Mouse (Mus musculus) stomach, embryonic 16.5 days (tissue): ENCODE results near the gene Babam2. TPM values are rescaled to one million over a fixed set of nuclear protein-coding genes. Genes with fewer than 3 reads are reported as not detected.

ENCODE experiments used
- ATAC-seq: fragments of 200-750 bp; cut with Nextera tagmentation; 2 replicates; pipeline ENCODE4 v1.8.0; 2017; ENCODE audit warnings: moderate number of reproducible peaks, moderate TSS enrichment; ENCODE audit not compliant: insufficient read depth, low FRiP score
- H3K27ac ChIP-seq: fragments of 300-500 bp; sonication (generic); 2 replicates; pipeline ENCODE4 v1.5.1; 2014; ENCODE audit warnings: low read length
- H3K27me3 ChIP-seq: fragments of 300-500 bp; sonication (generic); 2 replicates; pipeline ENCODE4 v1.6.1; 2014; ENCODE audit warnings: low read length, control low read depth, mixed read lengths; ENCODE audit not compliant: control insufficient read depth, insufficient read depth
- H3K36me3 ChIP-seq: fragments of 300-500 bp; sonication (generic); 2 replicates; pipeline ENCODE4 v1.6.1; 2014; ENCODE audit warnings: low read length; ENCODE audit not compliant: control insufficient read depth, insufficient read depth
- H3K4me1 ChIP-seq: fragments of 300-500 bp; sonication (generic); 2 replicates; pipeline ENCODE4 v1.6.1; 2014; ENCODE audit warnings: low read length, control low read depth, mixed read lengths; ENCODE audit not compliant: control insufficient read depth, insufficient read depth
- H3K4me2 ChIP-seq: fragments of 300-500 bp; sonication (generic); 2 replicates; pipeline ENCODE4 v1.6.1; 2014; ENCODE audit warnings: low read depth, low read length, mixed read lengths
- H3K4me3 ChIP-seq: fragments of 300-500 bp; sonication (generic); replicated peaks from 2 replicates; pipeline ENCODE4 v1.5.1; 2014; ENCODE audit warnings: mild to moderate bottlenecking, low read length
- H3K9ac ChIP-seq: fragments of 300-500 bp; sonication (generic); 2 replicates; pipeline ENCODE4 v1.6.1; 2014; ENCODE audit warnings: low read length
- H3K9me3 ChIP-seq: fragments of 300-500 bp; sonication (generic); replicated peaks from 2 replicates; pipeline ENCODE4 v1.6.1; 2016; ENCODE audit warnings: low read length, control low read depth; ENCODE audit not compliant: control insufficient read depth
- WGBS: fragments of 180-500 bp; shearing (Covaris S2); extraction: QIAGEN DNeasy Blood & Tissue Kit; methylation state at CpG from one replicate; pipeline ENCODE4 v1.1.7; 2014; 5-methylcytosine and 5-hydroxymethylcytosine counted together
- polyA plus RNA-seq: library from polyadenylated mRNA; unstranded; fragments of >200 nt; fragmentation: Nextera tagmentation; extraction: Ambion mirVana; gene quantifications from 2 replicates; pipeline ENCODE4 v1.2.1, GENCODE M21; 2015

Babam2 gene
- polyA plus RNA-seq, 1 experiment from 2014 or later = 62.6 TPM

DNA sequence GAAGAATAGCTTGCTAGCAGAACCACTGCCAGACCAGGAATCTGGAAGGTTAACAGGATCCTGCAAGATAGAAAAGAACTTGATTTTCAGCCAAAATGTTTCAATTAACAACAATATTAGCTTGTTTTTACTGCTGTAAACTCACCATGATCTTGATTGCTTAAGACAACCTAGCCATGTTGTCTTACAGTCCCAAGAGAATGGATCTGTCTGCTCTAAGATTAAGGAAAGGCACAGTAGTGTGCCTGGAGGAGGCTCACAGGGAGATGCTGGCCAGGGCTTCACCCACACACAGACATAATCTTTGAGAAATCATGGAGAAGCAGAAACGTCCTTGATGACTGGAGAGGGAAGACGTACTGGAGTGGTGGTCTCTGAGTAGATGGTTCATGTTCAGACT is 126.6 kb downstream of the Babam2 start:
- ATAC-seq = no peak

DNA sequence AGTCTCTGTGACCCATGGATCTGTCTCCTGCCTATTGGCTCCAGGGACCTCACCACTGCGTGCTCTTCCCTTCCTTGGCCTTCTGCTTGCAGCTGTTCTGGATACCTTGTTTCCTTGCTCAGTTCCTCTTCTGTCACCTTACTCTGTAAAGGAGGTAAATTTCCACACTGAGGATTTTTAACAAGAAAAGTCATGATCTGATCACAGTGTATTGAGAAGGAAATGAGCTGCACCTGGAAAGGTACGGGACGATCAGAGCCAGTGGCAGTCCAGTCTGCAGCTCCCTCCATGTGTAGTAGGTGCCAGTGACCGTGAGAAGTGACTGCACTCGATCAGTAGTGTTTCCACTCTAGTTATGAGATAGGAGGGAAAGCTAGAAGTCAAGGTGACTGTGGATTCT is 129.8 kb downstream of the Babam2 start:
- WGBS = 89% methylated on average over 5 of the region's 5 CpGs

More for the DNA sequence above, 126.6 kb downstream of the Babam2 start:
- Histone ChIP-seq H3K9me3 (no peaks in the 10 kb centered on the region), H3K4me3 (no peak overlapping the region), H3K27me3 (no peaks in the 10 kb centered on the region), H3K4me2 (no peak overlapping the region), H3K27ac (no peak overlapping the region), H3K36me3 (no peaks in the 10 kb centered on the region), H3K4me1 (no peaks in the 10 kb centered on the region), H3K9ac (no peak overlapping the region)
- 78% methylated on average over 2 of the region's 2 CpGs for WGBS

DNA sequence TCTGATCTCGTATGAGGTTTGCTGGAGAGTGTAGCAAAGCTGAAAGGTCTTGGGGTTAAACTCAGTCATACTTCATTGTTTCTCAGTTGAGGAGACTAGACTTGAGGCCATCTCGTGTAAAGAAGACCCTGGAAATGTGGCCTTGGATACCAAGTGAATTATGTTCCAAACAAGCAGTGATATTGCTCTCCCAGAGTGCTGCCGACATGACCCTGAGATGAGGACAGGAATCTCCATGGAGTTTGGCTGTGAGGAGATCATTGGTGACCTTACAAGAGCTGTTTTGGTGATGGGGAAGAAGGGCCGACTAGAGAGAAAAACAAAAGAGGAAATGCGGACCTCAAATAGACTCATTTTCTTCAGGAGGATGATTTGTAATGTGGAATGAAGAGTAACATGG is 130.4 kb downstream of the Babam2 start:
- Histone ChIP-seq H3K9me3 (no peaks in the 10 kb centered on the region), H3K9ac (no peak overlapping the region), H3K4me3 (no peak overlapping the region), H3K27me3 (no peaks in the 10 kb centered on the region), H3K36me3 (no peaks in the 10 kb centered on the region), H3K4me1 (0 out of 2 replicates have a peak, but pooled peaks cover 2% of the 10 kb centered on the region), H3K27ac (no peak overlapping the region), H3K4me2 (no peak overlapping the region)
- WGBS = 79% methylated on average over 5 of the region's 5 CpGs
- no peak for ATAC-seq

More for the DNA sequence above, 129.8 kb downstream of the Babam2 start:
- 0 out of 2 replicates have a peak, but pooled peaks cover 2% of the 10 kb centered on the region for H3K4me1 ChIP-seq
- H3K36me3 ChIP-seq = no peaks in the 10 kb centered on the region
- no peaks in the 10 kb centered on the region for H3K9me3 ChIP-seq
- H3K4me3 ChIP-seq = no peak overlapping the region
- no peak overlapping the region for H3K27ac ChIP-seq
- no peaks in the 10 kb centered on the region for H3K27me3 ChIP-seq
- no peak overlapping the region for H3K9ac ChIP-seq
- no peak overlapping the region for H3K4me2 ChIP-seq
- ATAC-seq = no peak

DNA sequence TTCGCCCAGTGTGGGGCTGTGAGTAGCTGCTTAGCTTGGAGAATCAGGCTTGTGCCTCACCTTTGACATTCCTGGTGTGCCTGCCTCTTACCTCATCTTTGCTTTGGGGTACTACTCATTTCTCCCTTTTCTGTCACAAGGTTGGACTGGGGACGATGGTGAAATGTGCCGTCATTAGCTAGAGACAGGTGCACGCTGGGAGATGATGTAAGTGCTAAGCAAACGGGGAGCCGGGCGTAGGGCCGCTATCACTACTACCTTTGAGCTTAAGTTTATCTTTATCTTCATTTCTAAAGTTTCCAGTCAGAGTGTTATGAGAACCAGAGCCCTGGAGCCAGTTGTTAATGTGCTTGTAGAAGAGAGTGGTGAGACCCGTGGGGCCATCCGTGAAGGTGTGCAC is 131.3 kb downstream of the Babam2 start:
- 0 out of 2 replicates have a peak, but pooled peaks have one; percentile 17 for ATAC-seq
- H3K4me3 ChIP-seq = no peak overlapping the region
- H3K4me2 ChIP-seq = no peak overlapping the region
- H3K9ac ChIP-seq = no peak overlapping the region
- no peaks in the 10 kb centered on the region for H3K9me3 ChIP-seq
- H3K27ac ChIP-seq = no peak overlapping the region
- H3K4me1 ChIP-seq = 0 out of 2 replicates have a peak, but pooled peaks cover 2% of the 10 kb centered on the region
- no peaks in the 10 kb centered on the region for H3K27me3 ChIP-seq
- 82% methylated on average over 10 of the region's 10 CpGs for WGBS
- no peaks in the 10 kb centered on the region for H3K36me3 ChIP-seq

DNA sequence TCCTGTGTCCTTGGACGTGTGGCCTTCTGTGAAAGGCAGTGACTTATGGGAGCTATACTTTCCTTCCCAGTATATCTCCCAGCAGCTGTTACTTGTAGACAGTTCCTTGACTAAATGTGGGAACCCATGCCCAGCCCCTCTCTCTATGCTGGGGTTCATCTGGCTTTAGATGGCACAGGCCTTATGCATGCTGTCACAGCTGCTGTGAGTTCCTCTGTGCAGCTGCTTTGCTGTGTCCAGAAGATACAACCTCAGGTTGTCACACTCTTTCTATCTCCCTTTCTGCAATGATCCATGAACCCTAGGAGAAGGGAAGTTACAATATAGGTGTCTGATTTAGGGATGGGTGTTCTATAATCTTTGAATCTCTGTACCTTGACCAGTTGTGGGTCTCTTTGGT is 132.1 kb downstream of the Babam2 start:
- Histone ChIP-seq H3K9me3 (no peaks in the 10 kb centered on the region), H3K4me3 (no peak overlapping the region), H3K4me2 (no peak overlapping the region), H3K27me3 (no peaks in the 10 kb centered on the region), H3K36me3 (no peaks in the 10 kb centered on the region), H3K9ac (no peak overlapping the region), H3K27ac (no peak overlapping the region), H3K4me1 (0 out of 2 replicates have a peak, but pooled peaks cover 2% of the 10 kb centered on the region)
- 54% methylated on average over 1 of the region's 1 CpGs for WGBS
- no peak for ATAC-seq

DNA sequence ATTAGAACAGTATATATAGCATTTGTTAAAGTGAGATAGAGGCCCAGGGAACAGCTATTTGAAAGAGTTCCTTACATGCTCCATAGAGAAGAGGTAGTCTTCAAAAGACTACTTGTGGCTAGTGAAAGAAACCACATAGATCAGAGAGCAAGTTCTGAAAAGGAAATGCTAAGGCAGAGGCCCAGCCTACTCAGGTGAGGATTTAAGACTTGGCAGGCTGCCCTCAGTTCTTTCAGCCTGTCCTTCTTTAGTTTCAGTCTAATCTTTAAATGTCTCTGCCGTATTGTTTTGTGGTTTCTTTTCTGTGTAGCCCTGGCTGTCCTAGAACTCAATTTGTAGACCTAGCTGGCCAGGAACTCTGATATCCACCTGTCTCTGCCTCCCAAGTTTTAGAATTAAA is 134.1 kb downstream of the Babam2 start:
- H3K4me2 ChIP-seq = no peak overlapping the region
- no peaks in the 10 kb centered on the region for H3K9me3 ChIP-seq
- H3K27me3 ChIP-seq = no peaks in the 10 kb centered on the region
- no peak overlapping the region for H3K9ac ChIP-seq
- no peak for ATAC-seq
- H3K4me1 ChIP-seq = 0 out of 2 replicates have a peak, but pooled peaks cover 2% of the 10 kb centered on the region
- H3K4me3 ChIP-seq = no peak overlapping the region
- WGBS = 60% methylated on average over 1 of the region's 1 CpGs
- H3K27ac ChIP-seq = peak overlapping the region; percentile 67
- H3K36me3 ChIP-seq = no peaks in the 10 kb centered on the region

DNA sequence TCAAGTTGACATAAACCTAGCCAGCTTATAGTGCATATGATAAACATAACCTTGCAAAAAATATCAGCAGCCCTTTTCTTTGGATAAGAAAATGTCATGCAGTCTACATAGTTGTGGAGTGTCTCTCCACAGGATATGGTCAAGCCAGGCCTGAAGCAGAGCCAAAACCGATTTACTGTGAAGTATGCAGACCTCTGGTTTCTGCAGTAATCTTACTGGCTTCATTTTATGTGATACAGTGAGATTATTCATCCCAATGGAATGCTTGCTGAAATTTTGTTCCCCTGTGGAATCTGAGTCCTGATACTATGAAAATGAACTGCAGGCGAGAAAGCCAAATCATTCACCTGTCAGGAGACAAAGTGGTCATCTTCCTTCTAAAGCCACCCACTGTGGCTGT is 138.2 kb downstream of the Babam2 start:
- no peak overlapping the region for H3K9ac ChIP-seq
- no peak overlapping the region for H3K4me3 ChIP-seq
- no peaks in the 10 kb centered on the region for H3K27me3 ChIP-seq
- H3K4me1 ChIP-seq = peaks cover 3% of the 10 kb centered on the region
- 86% methylated on average over 2 of the region's 2 CpGs for WGBS
- H3K4me2 ChIP-seq = no peak overlapping the region
- ATAC-seq = no peak
- H3K36me3 ChIP-seq = no peaks in the 10 kb centered on the region
- H3K9me3 ChIP-seq = no peaks in the 10 kb centered on the region
- no peak overlapping the region for H3K27ac ChIP-seq

DNA sequence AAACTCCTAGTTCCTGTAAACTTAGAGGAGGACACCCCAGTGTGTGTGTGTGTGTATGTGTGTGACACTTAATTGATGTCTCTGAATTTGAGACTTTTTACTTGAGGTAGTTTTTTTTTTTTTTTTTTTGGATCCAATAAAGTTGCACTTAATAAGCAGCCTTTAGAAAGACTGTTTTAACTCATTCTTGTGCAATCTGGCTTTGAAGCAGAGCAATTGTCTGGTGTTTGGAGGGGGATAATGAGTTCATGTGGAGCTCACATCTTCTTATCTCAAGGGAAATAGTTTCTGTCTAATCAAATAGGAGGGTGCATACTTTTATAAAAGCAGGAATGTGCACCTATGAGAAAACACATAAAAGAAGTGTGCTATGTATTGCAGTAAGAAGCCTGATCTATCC is 142.5 kb downstream of the Babam2 start:
- Histone ChIP-seq H3K4me1 (peaks cover 3% of the 10 kb centered on the region), H3K36me3 (no peaks in the 10 kb centered on the region), H3K9ac (no peak overlapping the region), H3K27me3 (no peaks in the 10 kb centered on the region), H3K9me3 (no peaks in the 10 kb centered on the region), H3K4me3 (no peak overlapping the region), H3K27ac (no peak overlapping the region), H3K4me2 (no peak overlapping the region)
- no peak for ATAC-seq

DNA sequence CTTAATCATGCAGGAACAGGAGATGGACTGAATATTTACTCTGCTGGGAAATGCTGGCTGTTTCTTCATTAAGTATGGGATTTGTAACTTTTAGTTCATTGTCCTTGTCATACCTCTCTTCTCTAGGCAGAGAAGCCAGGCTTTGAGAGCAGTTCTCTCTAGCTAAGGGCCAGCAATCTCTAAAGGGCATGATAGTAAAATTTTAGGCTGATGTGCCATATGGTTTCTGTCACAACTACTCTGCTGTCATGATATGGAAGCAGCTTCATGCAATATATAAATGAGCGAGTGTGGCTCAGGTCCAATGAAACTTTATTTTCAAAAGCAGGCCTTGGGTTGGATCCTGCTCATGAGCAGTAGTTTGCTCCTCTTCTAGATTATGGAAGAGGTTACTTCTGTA is 142.9 kb downstream of the Babam2 start:
- no peak overlapping the region for H3K4me2 ChIP-seq
- H3K9me3 ChIP-seq = no peaks in the 10 kb centered on the region
- no peaks in the 10 kb centered on the region for H3K36me3 ChIP-seq
- H3K9ac ChIP-seq = no peak overlapping the region
- no peaks in the 10 kb centered on the region for H3K27me3 ChIP-seq
- H3K4me3 ChIP-seq = no peak overlapping the region
- WGBS = 49% methylated on average over 1 of the region's 1 CpGs
- H3K4me1 ChIP-seq = peaks cover 3% of the 10 kb centered on the region
- no peak overlapping the region; the same call in 1 of the 2 replicates for H3K27ac ChIP-seq
- no peak for ATAC-seq

DNA sequence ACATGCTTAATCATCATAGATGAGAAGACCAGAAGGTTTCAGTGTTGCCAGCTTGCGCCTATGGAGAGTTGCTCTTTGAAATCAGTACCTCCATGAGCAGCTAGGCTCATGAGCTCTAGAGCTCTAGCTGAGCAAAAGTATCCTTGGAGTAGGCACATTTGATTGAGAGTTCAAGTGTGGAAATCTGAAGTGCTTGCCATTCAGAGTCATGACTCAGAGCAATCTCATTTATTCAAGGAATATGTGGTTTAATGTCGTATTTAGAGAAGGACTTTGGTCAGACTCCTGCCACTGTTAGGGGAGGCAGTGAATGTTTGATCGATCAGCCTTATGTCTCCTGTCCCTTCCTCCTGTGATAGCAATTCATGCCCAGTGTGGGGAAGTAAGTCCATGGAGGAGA is 147.4 kb downstream of the Babam2 start:
- no peak for ATAC-seq
- no peak overlapping the region for H3K27ac ChIP-seq

More for the DNA sequence above, 147.4 kb downstream of the Babam2 start:
- H3K4me2 ChIP-seq = no peak overlapping the region
- 0 out of 2 replicates have a peak, but pooled peaks cover under 1% of the 10 kb centered on the region for H3K4me1 ChIP-seq
- no peak overlapping the region for H3K4me3 ChIP-seq
- H3K9me3 ChIP-seq = no peaks in the 10 kb centered on the region
- H3K36me3 ChIP-seq = no peaks in the 10 kb centered on the region
- 86% methylated on average over 3 of the region's 3 CpGs for WGBS
- no peaks in the 10 kb centered on the region for H3K27me3 ChIP-seq
- no peak overlapping the region for H3K9ac ChIP-seq
